Mouse (Mus musculus) ovary, postnatal 36 days (tissue): ENCODE measurements at regions not wholly inside any gene's neighbourhood (a gene's known extent, or its start where the extent isn't known, plus 50 kb on each side); places are given as distances from the start of the nearest gene placed in this dataset.
A peak's percentile ranks its signal among the peaks of the same experiment; 100 is the strongest.
"Not testable (repeated sequence)": the region's sequence is repeated elsewhere in the genome, so short reads cannot be mapped to it uniquely, and the experiment has no call there.

Experiments used
- DNase-seq: peaks from one replicate; pipeline ENCODE4 v3.0.0; 2022; ENCODE audit warnings: low spot score, mixed read lengths

GRCm38 (mm10) chr3:59563486-59564006 lies 166.0 kb upstream of the Gm5538 start:
- not testable (repeated sequence) for DNase-seq

- no peak for DNase-seq
Measured at GRCm38 (mm10) chr3:59542621-59543020, 187.0 kb upstream of the Gm5538 start.

DNA sequence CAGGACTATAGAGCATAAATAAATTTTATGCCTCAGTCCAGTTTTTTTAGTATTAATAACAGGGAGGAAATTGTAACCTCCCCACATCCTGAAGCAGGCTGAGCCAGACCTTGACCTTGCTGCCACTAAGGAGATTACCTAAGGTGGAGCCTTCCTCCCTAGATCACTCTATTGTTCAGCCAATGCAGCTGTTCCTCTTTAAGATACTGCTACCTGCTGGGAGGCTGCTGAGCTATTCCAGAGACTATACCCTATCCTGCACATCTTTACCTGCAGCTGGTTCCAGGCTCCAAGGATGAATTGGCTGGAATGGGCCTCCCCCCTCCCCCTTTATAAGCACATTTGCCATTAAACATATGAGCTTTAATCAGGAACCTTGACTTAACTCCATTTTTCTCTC lies 189.0 kb upstream of the Gm5538 start:
- DNase-seq, result not testable (repeated sequence)

DNA sequence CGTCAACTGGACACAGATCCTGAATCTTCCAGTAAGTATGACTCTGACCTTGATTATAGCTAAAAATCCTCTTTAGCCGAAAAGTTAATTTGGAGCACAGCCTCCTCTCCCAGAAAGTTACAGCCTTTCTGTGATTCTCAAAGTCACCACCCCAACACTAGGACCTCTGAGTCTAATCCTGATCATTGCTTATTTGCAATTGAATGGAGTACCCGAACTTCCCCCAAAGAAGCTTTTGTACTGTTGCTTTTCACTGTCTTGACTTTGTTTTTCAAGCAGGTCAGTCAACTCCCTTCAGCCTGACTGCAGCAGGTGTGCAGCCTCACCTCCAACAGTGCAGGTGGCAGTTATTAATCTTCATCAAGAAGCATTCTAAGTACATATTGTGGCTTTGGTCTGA lies 189.7 kb upstream of the Gm5538 start:
- not testable (repeated sequence) for DNase-seq

DNA sequence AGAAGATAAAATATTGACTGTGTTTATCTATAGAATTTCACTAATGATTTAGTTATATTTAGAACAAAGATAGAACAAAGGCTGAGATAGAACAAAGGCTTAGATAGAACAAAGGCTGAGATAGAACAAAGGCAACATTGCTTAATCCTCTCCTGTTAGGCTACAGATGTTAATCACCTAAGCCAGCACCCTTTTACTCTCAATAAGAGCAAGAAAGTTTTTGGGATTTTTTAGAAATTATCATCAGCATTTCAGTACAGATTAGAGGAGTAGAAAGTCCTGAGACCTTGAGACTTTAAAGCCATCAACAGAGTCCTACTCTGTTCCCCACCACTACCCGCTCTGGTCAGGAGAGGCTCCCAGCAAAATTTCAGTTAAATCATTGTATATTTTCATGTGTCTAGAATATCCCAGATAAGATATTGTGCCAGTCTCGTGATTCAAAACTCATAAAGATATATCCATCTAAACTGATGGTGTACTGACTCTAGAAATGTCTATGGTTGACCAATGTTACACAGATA lies 187.2 kb upstream of the Igsf10 start:
- no peak for DNase-seq

GRCm38 (mm10) chr3:59530592-59531310 lies 186.6 kb upstream of the Igsf10 start:
- DNase-seq, result no peak

DNA sequence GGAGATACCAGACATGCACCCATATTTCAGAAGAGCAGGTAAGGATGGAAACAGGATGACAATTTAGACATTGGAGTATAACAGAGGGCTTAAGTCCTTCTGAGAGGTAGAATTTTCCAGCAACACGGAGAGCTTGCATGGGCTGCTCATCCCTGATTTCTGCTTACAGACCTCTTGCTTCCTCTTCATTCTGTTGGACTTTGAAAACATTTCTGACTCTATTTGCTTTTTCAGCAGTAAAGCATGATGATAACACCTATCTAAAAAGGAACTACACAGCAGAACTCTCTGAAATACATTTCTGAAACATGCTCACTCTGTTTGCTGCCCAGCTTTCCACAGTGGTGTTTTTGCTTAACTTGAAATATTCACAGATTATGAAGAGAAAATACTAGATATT lies 176.6 kb upstream of the Igsf10 start:
- DNase-seq, result no peak

GRCm38 (mm10) chr3:59478095-59478494 lies 133.9 kb upstream of the Igsf10 start:
- DNase-seq, result no peak

DNA sequence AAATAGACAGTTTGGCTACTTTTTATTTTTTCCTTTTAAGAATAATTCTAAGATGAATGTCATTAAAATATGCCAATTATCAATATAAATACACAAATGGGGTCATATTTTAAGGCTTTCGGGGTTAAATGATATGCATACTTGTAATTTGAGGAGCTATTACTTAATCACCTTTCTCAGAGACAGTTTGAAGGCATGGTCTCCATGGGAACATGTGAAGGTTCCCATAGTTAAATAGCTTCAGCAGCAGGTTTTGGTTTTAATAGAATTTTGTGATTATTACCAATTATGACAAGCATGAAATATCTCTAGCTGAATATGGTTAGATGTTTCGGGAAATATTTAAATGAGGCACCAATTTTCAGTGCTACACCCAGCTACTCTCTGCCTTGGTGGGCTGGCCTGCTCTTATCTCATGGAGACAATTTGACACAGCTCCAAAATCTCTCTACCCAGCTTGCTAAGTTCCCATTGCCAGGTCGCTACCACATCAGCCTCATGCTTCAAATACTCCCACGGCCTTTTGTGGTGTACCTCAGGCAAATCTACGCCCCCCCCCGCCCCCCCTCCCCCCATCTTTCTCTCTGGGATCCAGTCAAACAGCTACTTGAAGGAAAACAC lies 133.4 kb upstream of the Igsf10 start:
- DNase-seq, result no peak

- no peak for DNase-seq
Measured at GRCm38 (mm10) chr3:59468956-59469355, 124.8 kb upstream of the Igsf10 start.

GRCm38 (mm10) chr3:59462341-59463158 lies 118.4 kb upstream of the Igsf10 start:
- DNase-seq, result no peak

- DNase-seq, result no peak
Measured at GRCm38 (mm10) chr3:59456938-59457337, 112.7 kb upstream of the Igsf10 start.

- DNase-seq, result no peak
Measured at GRCm38 (mm10) chr3:59451084-59451483, 106.9 kb upstream of the Igsf10 start.

DNA sequence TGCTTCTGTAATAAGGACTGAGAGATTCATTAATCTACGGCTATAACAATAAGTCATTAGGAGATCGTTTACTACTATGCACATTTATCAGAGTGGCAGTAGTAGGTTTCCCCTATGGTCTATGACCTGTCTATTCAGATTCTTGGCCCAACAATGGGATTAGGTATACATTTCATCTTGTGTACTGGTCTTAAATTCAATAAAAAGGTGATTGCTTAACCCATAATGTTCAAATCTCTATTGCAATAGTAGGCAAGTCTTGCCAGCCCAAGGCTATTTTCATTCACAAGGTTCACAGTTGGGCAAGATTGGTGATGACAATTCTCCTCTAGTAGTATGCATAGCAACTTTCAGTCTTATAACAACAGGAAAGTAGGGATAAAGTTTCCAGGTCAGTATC lies 79.4 kb upstream of the Igsf10 start:
- DNase-seq, result no peak

DNA sequence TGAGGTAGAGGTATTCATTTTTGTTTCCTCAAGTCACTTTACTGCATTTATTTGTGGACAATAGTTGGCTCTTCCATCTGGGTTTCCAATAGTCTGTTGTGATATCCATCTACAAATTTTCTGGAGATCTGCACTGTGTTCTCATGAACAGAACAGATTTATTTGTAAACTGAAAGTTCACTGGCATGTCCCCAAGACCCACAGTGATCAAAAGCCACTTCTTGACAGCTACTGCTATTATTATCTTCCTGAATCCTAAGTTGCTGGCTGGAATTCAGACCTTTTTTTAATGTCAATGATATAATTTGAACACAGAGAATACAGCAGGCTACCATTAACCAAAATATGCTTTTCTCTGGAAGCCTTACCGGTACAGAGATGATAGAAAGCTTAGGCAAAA lies 64.9 kb upstream of the Igsf10 start:
- no peak for DNase-seq

DNA sequence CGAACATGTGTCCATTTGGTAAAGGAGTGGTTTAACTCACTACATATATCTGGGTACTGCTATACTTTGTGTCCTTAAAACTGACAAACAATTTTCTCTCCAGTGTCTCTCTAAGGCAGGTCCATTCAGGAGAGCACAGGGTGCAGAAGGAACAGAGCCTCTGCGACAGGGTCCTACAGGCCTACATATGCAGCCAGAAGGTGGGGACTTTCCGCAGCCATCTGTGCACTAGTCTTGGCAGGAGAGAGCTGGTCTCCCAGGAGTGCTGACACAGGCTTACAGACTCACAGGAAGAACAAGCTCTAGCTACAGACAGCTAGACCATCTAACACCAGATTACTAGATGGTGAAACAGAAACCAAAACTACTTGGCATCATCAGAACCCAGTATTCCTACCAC lies 61.8 kb upstream of the Igsf10 start:
- no peak for DNase-seq

GRCm38 (mm10) chr3:59401856-59402255 lies 57.7 kb upstream of the Igsf10 start:
- peak; percentile 11 for DNase-seq

DNA sequence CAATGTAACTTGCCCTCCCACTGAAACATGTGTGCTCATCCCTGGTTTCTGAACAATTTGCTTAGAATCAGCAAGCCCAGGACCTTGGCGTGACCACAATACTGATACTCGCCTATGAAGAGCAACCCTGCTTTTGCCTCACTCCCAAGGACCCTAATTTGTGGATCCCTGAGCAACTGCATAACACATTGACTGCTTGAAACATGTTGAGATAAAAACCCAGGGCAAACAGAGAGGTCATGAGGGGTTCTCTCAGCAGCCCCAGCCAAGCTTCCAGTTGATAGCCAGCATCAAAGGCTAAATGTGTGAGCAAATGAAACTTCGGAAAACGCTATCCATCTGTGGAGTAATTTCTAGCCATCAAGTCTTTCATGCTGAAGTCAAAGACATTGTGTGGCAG lies 57.2 kb upstream of the Igsf10 start:
- DNase-seq, result no peak
